Mouse (Mus musculus): ENCODE measurements around the gene Fn1.

The Fn1 gene

DNA sequence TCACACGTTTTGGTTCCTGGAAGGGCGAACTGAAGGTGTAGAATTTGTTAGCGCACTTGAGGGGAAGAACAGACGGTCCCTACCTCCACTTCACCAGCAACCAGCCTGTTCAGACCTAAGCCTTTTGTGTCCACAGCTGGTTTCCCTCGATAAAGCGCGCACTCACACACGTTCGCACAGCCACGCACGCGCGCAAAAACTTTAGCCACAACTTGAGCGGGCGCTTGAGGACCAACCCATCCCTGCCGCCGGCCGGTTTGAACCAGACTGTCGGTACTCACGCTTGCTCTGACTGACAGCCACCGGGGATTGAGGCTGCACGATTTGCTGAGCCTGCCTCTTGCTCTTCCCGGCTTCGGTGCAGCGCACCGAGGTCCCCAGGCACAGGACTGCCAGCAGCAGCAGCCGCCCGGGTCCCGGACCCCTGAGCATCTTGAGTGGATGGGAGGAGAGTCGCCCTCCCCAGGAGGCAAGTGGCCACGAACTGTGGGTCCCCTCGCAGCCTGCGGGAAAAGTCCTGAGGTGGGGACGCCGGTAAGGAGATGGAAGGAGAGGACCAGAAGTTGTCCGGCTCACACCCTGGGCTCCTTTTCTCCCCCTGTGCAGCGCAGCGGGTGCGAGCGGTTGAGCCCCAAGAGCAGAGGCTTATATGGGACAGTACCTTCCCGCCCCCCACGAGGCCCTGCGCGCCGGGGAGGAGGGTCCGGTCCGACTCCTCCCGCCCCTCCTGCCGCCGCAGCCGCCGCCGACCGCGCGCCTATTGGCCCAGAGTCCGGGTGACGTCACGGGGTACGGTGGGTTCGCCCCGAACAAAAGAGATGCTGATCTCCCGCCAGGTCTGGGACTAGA lies at the start of gene Fn1:
Fn1 (minus strand) TSS at position 650 of the 849 bp plus-strand sequence.
- peak; percentile 85 for DNase-seq (ENCODE audit: low spot score)

DNA sequence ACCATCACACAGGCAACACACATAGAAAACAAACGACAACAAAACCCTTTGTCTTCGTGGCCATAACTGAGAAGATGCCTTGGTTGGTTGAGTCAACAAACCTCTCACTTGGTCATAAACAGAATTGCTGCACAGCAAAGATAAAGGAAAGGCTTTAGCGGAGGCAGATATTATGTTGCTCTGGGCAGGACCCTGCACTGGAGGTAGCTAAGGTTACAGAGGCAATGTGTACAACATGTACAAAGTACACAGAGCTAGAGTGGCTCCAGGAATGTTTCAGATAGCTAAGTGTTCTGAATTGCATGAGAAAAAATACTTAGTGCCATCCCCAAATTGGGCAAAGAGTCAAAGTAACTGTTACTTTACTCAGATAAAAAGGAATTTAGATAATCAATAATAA lies 43.1 kb upstream of the Fn1 start:
- DNase-seq (ENCODE audit: low spot score), result no peak

DNA sequence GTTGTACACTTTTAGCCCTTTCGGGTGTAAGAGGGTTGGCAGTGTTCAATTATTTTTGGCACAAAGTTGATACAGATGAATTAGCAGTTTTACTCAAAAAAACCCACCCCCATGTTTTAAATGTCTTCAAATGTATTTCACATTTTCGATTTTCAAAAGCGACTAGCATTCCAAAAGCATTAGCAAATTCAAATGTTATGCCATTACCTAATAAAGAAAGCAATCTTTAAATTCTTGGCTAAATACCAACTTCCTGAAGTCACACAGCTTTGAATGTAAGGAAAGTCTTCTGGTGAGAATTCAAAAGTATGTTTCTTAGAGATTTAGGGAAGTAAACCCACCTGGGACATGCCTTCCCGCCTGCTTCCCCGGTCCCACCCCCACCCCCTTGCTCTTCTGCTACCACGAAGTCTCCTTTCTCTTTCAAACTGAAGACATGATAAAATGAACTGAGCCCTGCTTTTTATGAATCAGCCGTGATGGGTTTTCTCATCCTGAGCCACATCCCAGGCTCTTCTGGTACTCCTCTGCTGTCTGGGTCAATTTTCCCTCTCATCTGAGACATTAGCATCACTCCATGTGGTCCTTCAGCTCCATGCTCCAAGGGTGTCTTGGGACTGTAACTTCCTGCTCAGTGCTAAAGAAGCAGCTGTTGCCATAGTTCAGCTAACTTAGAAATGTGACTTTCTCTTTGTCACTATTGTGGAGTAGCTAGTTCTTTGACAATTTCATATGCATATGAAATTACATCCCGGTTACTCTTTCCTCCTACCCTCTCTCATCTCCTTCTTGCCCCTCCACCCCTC lies 38.7 kb upstream of the Fn1 start:
- DNase-seq (ENCODE audit: low spot score), result no peak

DNA sequence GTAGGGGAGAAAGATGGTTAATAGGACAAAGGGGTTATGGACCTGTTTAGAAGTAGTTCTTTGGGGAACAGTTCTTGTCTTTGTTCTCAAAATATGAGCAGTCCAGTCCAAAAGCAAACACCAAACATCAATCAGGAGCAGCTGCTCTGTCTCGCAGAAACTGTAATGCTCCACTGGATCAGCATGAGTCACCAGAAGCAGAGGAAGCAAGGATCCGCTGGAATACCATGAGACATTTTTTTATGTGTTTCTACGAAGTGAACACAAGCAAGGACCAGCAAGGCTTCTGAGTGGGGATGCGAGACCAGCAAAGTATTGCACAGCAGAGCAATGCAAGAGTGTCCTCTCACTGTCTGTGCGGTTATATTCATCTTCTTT lies 35.9 kb upstream of the Fn1 start:
- no peak for DNase-seq (ENCODE audit: low spot score)

DNA sequence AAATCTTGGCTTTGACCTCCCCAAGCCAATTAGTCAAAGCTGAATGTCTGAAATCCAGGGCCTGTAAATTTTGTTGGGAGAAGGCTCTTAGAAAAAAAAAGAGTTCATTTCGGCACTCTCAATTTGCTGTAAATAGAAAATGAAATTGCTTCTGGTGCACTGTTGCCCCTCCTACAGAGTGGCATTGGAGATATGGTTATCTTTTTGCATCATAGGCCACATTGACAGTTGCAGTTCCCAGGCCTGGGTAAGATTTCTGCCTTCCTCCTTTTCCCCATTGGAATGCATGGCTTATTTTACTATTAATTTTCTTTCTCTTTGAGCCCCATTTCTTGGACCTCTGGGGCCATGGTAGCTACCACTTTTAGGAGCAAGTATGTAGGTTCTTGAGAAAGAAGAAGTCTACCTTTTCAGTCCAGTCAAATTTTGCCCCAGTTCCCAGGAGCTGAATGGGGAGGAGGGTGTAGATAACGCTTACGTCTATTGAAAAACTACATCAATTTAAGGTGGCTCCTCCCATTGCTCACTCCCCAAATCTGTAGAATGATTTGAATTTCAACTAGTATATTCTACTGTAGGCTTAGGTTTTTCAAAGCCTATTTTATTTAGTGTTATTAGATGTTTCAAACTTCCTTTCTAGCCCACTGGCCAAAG lies 35.4 kb upstream of the Fn1 start:
- DNase-seq (ENCODE audit: low spot score), result no peak

DNA sequence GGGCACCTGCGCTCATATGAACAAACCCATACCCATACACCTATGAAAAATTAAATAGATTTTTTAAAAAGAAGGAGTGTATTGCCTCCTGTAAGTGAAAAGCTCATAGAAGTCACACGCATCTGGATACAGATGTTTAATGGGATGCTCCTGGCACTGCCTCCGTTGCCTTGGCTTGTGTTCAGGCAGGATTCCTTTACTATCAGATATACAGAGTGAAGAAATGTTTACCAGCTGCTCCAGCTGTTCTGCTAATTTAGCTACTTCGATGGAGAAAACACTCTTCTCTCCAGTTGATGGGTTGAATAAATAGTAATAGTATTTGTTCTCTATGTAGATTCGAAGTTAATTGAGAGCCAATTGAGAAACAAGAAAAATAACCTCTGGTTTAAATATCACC lies 33.8 kb upstream of the Fn1 start:
- DNase-seq (ENCODE audit: low spot score), result no peak

DNA sequence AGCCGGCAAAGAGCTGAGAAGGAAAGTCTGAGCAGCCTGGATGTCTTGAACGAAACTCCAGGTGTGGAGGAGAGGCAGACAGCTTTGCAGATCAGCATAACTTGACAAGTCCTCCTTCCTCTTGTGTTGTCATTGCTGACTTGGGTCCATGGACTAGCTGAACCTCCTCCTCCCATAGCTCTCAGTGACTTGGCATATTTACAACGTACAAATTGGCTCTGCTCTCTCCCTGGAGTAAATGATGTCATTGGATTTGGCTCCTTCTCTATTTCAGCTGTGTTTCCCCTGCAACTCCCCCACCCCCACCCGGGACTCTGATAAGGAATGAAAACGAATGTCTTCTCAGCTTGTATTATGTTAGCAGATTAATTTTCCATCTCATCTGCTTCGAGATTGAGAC lies 30.7 kb upstream of the Fn1 start:
- no peak for DNase-seq (ENCODE audit: low spot score)

DNA sequence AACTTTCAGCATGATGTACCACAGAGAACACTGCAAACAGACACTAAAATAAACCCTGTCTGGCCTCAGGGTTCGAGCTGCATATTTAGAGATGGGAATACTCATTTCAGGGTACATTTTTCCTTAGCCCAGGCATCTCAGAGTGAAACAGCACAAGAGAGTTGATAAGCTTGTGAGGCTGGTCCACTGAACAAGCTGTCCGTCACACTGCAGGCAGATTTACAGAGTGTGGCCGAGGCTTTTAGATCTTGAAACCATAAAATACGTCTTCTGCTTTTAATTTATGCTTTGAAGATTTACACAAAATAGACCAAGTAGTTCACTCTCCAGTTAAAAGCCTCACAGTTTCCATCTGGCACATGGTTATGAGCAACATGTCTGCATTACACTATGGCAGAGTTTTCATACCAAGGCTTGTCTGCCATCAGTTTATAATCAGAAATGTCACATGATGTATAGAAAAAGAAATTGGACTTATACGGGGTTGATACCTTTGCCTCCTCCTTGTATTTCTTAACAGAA lies 29.3 kb upstream of the Fn1 start:
- DNase-seq (ENCODE audit: low spot score), result no peak

DNA sequence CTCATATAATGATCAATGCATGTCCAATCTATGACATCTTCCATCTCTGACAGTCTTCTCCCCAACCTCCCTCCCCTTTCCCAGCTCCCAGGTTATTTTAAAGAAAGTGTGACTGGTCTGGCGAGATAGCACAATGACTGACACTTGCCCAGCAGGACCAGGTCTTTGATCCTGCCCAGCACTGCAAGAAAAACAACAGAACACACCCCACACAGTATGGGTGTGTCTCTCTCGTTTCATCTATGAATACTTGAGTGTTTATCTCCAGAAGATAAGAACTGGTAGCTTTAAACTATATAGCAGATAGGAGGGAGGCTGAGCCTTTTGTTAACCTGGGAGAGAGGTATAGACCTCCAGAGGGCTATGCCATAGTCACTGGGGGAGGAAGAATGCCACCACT lies 28.3 kb upstream of the Fn1 start:
- DNase-seq (ENCODE audit: low spot score), result no peak

DNA sequence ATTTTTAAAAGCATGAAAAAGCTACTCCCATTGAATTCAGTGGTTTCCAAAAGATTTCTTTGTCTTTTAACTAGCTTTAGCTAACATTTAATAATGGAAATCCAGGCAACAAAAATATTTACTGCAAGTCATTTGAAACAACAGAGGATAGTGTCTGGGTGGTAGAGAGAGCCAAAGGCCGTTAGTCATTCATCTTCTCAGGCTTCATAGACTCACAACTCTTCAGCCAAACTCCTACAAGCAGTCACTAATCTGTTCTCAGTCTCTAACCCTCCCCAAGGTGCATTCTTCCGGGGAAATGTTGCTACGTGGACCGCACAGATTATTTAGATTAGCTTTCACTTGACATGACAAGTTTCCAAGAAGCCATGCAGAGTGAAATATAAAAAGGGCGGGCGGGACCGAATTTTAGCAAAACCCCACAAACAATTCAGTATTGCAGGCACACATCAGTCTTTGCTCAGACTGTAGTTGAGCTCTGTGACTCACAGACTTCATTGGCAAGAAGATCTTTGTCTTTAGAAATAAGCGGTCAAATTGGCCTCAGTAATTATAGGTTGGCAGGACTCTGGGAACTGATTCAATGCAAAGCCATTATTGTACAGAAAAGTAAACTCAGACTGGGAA lies 27.2 kb upstream of the Fn1 start:
- DNase-seq (ENCODE audit: low spot score), result no peak

DNA sequence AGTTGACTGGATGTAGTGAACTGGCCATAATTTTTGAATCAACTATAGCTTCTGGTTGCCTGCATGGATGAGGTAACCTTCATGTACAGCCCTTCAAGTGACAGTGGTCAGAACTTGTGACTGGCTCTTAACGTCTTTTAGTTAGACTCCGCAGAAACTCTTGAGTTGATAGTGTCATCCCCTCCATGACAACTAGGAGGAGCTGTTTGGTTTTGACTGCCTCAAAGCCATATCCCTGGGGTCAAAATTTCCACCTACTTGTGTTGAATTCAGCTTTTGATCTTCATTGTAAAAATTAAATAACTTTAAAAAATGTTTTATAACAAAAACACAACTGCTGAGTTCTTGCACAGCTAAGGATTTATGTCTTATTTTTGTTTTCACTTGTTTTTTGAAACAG lies 22.4 kb upstream of the Fn1 start:
- DNase-seq (ENCODE audit: low spot score), result no peak

DNA sequence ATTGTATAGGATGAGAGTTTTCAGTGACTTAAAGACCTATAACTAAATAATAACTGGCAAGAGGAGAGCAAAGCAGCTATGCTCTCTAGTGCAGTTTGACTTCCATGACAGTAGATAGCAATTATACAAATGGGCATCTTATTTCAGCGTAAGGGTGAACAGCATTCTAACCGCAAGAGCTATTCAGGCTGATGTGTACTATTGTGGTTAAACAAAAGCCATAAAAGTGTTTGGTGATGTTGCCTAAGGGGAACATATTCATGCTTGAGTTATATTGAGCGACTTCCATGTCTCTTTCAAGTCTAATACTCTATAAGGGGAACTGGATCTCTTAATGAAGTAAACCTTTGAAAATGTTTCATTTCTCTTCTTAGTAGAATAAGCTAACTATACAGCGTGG lies 21.3 kb upstream of the Fn1 start:
- DNase-seq (ENCODE audit: low spot score), result no peak

DNA sequence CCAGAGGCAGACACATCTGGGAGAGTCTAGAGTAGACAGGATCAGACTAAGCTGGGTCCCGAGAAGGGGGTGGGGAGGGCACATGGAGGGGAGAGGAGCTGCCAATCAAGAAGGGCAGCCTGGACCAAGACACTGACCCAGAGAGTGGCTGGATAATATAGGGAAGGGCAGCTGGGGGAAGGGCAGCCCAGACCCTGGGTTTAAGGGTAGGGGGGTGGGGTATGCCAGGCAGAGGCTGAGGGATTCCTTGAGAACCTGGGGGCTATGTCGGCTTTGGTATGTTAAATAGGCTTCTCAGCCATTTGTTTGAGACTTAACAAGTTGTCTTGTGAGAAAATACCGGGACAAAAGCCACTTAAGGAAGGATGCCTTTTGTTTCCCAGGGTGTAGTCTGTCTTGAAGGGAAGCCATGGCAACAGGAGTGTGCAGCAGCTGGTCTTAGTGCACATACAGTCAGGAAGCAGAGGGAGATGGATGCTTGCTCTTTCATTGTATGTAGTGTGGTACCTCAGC lies 20.5 kb upstream of the Fn1 start:
- no peak for DNase-seq (ENCODE audit: low spot score)

DNA sequence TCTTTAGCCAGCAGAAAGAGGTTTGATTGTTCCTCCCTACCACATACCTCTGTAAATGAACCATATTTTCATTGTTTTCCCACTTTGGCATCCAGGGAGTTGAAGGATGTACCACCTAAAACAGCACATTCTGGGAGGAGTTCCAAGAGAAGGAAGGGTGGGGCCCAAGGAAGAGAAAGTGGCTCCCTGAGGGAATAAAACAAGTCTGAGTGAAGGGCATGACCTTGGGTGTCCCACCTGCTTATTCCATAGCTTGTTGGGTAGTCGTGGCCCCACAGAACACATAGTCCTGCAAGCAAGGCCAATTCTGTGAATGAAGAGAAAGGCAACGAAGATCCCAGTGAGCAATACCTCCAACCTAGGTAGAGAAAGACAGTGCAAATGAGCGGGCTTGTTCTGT lies 19.3 kb upstream of the Fn1 start:
- no peak for DNase-seq (ENCODE audit: low spot score)

DNA sequence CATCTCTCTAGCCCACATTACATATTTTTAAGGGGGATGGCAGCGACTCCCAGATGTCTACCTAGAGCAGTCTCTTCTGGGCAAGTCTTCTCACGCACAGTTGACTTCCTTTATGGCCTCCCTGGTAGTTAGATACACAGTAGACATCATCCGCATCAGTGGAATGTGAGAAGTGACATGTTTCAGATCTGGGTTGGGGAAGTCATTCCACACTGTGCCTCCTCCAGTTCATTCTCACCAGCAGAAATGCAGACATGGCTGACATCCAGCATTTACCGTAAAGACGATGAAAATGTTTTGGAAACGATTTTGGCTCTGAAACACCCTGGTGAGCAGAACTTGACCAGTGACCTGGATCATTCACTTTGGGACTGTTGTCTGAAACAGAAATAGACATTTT lies 10.2 kb upstream of the Fn1 start:
- DNase-seq (ENCODE audit: low spot score), result no peak

DNA sequence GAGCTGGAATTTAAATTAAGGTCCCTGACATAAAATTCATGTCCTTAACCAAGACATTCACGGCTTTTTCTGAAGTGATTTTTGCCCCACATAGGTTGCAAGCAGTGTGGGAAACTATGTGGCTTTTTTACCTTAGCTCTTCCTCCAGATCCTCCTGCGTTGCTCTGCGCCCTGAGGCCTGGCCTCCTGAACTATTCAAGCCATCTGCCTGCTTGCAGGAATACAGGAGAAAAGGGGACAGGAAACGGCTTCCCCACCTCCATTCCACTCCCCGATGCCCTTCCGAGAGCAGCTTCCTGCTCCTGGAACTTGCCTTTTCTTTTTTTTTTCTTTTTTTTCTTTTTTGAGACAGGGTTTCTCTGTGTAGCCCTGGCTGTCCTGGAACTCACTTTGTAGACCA lies 5.6 kb upstream of the Fn1 start:
- no peak for DNase-seq (ENCODE audit: low spot score)

DNA sequence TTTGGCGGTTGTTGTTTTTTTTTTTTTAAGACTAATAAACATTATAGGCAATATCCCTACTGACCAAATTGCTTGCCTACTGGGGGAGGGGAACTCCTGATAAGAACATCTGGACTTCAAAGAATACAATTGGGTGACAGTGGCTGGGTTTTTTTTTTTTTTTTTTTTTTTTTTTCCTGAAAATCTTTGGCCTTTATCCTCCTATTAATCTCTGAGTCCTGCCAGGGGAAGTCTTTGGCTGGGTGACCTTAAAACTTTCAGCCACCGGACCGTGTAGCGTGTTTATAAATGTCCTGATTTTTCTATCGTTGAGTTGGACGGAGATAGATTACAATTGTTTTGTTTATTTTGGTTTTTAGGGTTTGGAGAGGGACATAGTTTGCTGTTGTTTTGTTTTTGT lies 3.3 kb upstream of the Fn1 start:
- DNase-seq (ENCODE audit: low spot score), result no peak

DNA sequence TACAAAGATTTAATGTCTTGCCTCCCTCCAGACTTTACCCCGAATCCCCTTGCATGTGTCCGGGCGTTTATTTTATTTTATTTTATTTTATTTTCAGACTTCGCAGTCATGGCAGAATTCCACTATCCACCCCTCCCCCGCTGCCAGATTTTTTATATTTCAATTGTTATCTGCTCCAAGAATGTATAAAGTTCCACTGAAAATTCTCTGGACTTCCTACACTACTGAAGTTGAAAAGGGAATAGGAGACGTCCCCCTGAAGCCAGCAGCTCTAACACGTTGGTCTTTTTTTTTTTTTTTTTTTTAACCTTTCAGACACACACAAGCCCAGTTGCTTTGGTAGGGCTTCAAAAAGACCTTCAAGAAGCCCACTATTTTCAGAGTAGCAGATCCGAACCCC lies 1.2 kb upstream of the Fn1 start:
- no peak for DNase-seq (ENCODE audit: low spot score)

DNA sequence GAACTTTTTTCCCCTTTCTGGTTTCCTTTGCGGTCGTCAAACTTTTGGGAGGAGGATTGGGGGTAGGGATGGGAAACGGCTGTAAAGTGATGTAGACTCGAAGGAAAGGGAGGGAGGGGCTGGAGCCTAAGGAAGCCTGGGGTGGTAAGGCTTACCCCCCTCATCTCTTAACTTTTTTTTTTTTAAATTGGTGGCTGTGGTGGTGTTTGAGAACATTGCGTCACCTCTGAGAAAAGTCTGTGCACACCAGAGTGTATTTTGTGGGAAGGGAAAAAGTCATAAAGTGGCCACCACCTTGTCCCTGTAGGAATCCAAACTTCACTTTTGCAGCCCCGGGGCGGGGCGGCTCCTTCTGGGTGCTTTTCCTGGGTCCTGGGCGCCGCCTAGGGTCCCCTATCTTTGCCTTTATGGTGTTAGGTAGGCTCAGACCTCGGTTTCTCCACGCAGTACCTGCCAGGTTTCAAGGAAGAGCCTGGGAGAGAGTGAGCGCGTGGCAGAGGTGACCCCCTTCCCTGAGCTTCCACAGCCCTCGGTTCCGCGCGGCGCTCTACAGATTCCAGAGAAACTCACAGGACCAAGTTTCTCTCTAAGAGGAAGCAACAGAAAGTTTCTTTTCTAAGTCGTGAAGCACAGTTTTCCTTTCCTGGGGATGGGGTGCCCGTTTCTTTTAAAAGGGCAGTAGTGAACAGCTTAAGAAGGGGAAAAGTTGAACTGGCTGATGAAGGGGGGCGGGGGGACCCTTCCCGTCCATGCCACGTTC lies 580 bp upstream of the Fn1 start:
- DNase-seq (ENCODE audit: low spot score), result no peak

DNA sequence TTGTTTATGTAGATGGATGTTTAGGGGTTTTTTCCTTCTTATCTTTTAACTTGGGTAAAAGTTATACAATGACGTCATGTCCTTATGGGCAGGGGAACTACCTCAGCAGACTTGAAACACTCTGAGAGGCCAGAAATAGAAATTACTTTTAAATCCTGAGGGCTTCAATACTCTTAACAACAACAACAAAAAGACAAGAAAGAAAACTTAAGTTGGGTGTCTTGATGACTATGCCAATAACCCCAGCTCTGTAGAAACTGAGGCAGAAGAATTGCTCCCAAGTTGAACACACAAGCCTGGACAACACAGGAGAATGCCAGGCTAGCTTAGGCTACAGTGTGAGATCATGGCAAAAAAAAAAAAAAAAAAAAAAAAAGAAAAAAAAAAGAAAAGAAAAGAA lies 1.2 kb downstream of the Fn1 start:
- DNase-seq (ENCODE audit: low spot score), result no peak

DNA sequence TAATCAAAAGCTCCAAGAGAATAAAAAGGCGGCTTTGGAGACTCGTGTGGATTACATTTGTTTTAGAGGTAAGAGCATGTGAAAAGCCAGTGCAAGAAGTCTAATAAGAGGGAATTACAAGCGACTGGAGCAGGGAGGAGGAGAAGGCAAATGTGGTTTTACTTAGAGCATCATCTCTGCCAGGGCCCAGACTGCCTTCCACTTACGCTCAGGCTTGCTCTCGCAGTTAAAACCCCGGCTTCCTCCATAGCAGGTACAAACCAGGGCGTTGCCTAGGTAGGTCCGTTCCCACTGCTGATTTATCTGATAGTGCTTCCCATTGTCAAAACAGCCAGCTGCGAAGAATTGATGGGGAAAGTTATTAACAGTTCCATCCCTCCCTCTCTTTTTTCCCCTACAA lies 1.7 kb downstream of the Fn1 start:
- no peak for DNase-seq (ENCODE audit: low spot score)
